Mouse (Mus musculus): ENCODE data around the gene Gprasp2.
"Not testable (repeated sequence)": the region's sequence is repeated elsewhere in the genome, so short reads cannot be mapped to it uniquely, and the experiment has no call there.

Gprasp2 gene

GRCm38 (mm10) chrX:135838521-135839360, at the start of gene Gprasp2:
Gene Gprasp2 (plus strand): TSS chrX:135839034.
- not testable (repeated sequence) for DNase-seq

GRCm38 (mm10) chrX:135791536-135791935, 47.3 kb upstream of the Gprasp2 start:
- no peak for DNase-seq

DNA sequence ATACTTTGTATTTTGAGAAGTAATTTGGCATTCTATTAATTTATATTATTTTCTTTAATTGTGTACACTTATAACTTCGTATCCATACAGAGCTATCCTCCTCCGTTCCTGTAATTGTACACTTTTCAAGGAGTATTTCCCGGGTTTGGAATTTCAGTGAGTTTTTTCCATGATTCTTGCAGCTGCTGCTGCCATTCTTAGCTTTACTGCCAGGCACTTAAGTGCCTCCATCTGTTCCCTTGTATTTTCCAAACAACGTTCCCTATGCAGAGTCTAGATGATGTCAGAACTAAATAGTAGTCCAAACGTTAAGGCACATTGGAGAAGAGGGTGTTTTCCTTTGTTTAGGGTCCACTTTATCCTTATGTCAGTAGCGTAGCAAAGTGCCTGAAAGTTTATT, 46.5 kb upstream of the Gprasp2 start:
- DNase-seq, result no peak

GRCm38 (mm10) chrX:135795591-135796304, 43.1 kb upstream of the Gprasp2 start:
- DNase-seq, result peak; percentile 14

DNA sequence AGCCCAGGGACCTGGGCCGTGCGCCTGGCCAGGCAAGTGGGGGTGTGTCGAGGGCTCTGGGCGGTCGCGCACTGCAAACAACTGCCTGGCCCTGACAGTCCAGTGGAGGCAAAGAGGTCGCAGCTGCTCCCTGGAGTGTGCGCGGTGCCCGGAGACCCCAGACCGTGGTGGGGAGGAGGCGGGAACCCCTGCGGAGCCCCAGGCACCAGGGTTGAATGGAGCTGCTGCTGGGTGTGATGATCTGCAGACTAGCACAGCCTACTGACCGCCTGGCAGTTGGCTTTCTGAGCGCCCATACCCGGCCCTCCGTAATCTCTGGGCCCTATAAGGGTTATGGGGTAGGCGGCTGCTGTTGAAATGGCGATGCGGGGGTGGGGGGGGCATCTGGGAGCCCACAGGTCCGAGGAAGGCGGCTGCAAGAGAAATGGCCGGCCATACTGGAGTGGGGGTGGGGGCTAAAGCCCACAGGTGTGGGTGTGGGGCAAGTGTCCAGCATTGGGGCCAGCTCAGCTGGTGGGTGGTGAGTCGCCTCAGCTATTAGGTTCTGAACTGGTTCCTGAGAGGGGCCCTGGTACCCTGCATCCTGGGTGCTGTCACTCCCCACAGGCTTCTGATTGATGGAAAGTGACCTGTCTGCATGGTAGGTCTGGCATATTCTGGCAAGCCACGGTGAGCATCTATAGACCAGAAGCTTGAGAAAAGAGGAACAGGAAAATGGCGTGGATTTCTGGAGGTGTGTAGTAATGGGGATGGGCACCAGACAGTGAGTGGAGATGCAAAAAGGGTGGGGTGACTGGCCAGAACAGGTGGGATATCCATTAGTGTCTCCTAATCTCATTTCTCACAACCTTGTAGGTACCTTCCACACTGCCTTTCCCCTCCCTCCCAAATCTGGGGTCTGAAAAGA, 42.3 kb upstream of the Gprasp2 start:
- not testable (repeated sequence) for DNase-seq

DNA sequence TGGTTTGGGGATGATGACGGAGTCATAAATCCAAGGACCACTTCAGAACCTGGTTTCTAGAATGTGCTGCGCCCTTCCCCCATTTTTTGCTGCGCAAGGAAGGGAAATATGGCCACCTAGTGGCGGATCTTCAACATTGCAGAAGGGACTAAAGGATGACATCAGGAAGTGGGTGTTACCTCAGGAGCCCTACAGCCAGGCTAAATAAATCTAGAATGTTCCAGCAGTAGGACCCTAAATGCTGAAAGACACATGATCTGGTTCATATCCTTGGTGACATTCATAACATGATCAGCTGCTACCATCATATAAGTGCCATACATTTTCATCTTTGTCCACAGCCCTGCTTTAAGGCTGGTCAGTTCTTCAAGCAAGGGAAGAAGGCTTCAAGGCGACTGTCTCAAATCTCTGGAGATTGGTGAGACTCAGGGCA, 41.6 kb upstream of the Gprasp2 start, which contains the start of gene Bhlhb9:
Gene Bhlhb9 (plus strand): TSS at position 383 of the 433 bp plus-strand sequence.
- DNase-seq, result peak; percentile 63

- DNase-seq, result no peak
These were observed 34.7 kb upstream of the Gprasp2 start for GRCm38 (mm10) chrX:135804149-135804548.

- DNase-seq, result peak; percentile 73
These were observed 33.1 kb upstream of the Gprasp2 start for GRCm38 (mm10) chrX:135805780-135806179.

GRCm38 (mm10) chrX:135835896-135836295, 2.9 kb upstream of the Gprasp2 start:
- not testable (repeated sequence) for DNase-seq

- no peak for DNase-seq
These were observed 938 bp upstream of the Gprasp2 start for GRCm38 (mm10) chrX:135837896-135838295.

GRCm38 (mm10) chrX:135839397-135840391, 860 bp downstream of the Gprasp2 start:
- peak; percentile 44 for DNase-seq

DNA sequence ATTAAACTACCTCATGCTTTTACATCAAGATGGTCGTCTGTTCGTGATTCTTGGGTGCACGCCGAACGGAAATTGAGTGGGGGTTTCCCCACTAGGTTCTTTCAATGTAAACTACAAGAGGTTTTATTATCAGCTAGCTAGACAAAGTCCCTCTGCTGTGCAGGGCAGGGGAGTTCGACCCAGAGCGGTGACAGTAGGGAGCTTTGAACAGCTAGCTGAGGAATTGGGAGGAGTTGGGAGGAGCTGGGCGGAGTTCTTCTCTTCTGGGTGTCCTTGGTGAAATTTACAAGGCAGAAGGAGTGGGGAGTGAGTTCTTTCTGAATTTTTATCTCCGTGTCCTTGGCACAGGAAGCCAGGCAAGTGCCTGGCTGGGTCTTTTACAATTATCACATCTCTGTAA, 28.0 kb downstream of the Gprasp2 start:
- not testable (repeated sequence) for DNase-seq

DNA sequence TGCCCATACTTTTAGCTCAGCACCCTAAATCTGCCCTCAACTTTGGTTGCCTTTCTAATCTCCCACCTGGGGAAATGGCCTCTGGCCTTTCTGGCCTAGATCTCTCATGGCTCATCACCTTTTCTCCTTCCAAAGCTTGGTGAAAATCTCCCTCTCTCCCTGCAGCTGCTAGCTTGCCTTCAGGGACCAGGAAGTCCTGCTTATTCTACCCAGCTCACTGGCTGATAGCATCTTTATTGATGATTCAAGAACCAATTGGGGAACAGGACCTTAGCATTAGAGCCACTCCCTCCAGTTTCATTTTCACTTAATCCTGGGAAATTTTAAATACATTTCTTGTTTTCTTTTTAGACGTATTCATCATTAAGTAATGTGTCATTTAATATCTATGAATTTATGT, 37.8 kb downstream of the Gprasp2 start:
- DNase-seq, result no peak

- DNase-seq, result no peak
These were observed 40.8 kb downstream of the Gprasp2 start for GRCm38 (mm10) chrX:135879626-135880025.

DNA sequence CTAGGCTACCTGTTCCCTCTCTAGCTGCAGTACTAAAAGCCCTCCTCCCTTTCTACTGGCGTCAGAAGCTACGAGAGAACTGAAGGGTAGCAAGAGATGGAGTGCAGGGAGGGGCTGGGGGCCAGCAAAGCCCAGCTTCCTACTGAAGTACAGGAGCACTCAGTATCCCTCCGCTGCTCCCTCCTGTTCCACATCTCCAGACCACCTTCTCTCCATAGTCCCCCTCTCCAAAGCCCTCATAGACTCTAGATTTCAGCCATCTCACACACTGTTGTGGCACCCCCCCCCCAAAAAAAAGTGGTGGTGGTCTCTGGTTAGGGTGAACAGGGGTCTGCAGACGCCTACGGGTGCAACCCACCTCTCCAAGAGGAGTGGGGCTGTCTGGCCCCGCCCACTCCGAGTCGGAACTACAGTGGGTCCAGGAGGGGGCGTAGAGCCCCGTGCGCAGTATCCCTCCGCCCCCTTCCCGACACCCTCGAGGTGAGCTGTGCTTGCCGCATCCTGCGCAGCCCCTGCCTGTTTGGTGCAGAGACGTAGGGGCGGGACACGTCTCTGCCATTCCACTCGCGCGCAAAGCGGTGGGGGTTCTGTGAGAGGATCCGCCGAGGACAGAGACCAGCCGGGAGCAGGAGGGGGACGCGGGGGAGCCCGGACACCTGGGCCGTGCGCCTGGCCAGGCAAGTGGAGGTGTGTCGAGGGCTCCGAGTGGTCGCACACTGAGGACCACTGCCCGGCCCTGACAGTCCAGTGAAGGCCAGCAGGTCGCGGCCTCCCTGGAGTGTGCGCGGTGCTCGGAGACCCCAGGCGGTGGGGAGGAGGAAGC, 46.8 kb downstream of the Gprasp2 start:
- DNase-seq, result peak; percentile 64

- peak; percentile 6 for DNase-seq
These were observed 47.4 kb downstream of the Gprasp2 start for GRCm38 (mm10) chrX:135886234-135886585.

All from lung, postnatal 36 days (tissue).